In genomic region chr2:72988945-72989344, GRCm38 (mm10) we compare ENCODE assay signal across 41 mouse cellular contexts. TPM values are rescaled to one million over a fixed set of nuclear protein-coding genes. Genes with fewer than 3 reads are reported as not detected.
"Had no signal": no experiment of that assay in that cellular context is flagged by ENCODE, and none has a peak within 500 bp of the region (broad histone marks: within the 10 kb centered on the region; RNA-seq: fewer than 3 reads in every experiment).

No protein-coding gene starts in this region.

RNA-seq across cellular contexts. Expression of gene Gm11084, which starts 2.4 kb away (rescaled TPM):
- total RNA-seq: heart, postnatal 10 days; heart, postnatal 14 days; heart, postnatal 25 days; heart, postnatal 36 days; heart, postnatal 4 days; hematopoietic stem cell, adult 5-6 weeks; hindbrain, postnatal 0 days; layer of hippocampus, adult 18-20 months; layer of hippocampus, adult 2 months; layer of hippocampus, adult 8-10 months; layer of hippocampus, postnatal 10 days; layer of hippocampus, postnatal 14 days; layer of hippocampus, postnatal 25 days; layer of hippocampus, postnatal 36 days; left cerebral cortex, adult 18-20 months; left cerebral cortex, adult 2 months had no signal
- polyA plus RNA-seq: heart, embryonic 10.5 days; heart, embryonic 11.5 days; heart, embryonic 12.5 days; heart, embryonic 13.5 days; heart, embryonic 14.5 days; heart, embryonic 15.5 days; heart, embryonic 16.5 days; heart, postnatal 0 days; hindbrain, embryonic 10.5 days; hindbrain, embryonic 11.5 days; hindbrain, embryonic 12.5 days; hindbrain, embryonic 13.5 days; hindbrain, embryonic 14.5 days; hindbrain, embryonic 15.5 days; hindbrain, embryonic 16.5 days; hindbrain, postnatal 0 days; inflammation-experienced regulatory T-cells, adult 6 months; intestine, embryonic 15.5 days; intestine, embryonic 16.5 days; intestine, postnatal 0 days; kidney, adult 2 months; kidney, embryonic 14.5 days; kidney, embryonic 15.5 days; kidney, embryonic 16.5 days; kidney, postnatal 0 days; large intestine, adult 2 months had no signal
